Mouse (Mus musculus) erythroblast, embryonic 14.5 days (primary cell): ENCODE measurements around the gene Golga1.

Experiments
- GATA1 ChIP-seq: IDR thresholded peaks from 2 replicates; pipeline ENCODE4 v1.6.1; 2012; ENCODE audit warnings: low read length, inconsistent platforms, mixed read lengths
- TAL1 ChIP-seq: IDR thresholded peaks from 3 replicates; pipeline ENCODE4 v1.6.1; 2012; ENCODE audit warnings: low read length, inconsistent platforms, mixed read lengths

DNA sequence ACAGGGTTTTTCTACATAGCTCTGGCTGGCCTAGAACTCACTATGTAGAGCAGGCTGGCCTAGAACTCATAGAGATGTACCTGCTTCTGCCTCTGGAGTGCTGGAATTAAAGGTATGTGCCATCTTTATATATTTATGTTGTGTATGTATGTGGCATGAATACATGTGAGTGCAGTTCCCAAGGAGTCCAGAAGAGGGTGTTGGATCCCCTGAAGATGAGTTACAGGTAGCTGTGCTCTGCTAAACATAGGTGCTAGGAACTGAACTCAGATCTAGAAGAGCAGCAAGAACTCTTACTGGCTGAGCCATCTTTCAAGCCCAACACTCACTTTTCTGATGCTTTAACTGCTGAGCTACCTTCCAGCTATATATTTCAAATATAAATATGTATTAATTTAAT lies 32.7 kb upstream of the Golga1 start:
- TF ChIP-seq GATA1 = no peak
- no peak for TF ChIP-seq TAL1
